Mouse (Mus musculus): Measurements from ENCODE around the gene Slc25a33. TPM values are rescaled to one million over a fixed set of nuclear protein-coding genes. Genes with fewer than 3 reads are reported as not detected.

Gene Slc25a33
- polyA plus RNA-seq, 1 experiment from 2014 or later = 9.6 TPM

GRCm38 (mm10) chr4:149789421-149790194 is 15.5 kb upstream of the Slc25a33 start:
- no peaks in the 10 kb centered on the region for H3K9me3 ChIP-seq (ENCODE audit: low read depth, low read length)
- DNase-seq = no peak
- no peak overlapping the region for H3K27ac ChIP-seq (ENCODE audit: low read depth)
- H3K4me1 ChIP-seq (ENCODE audit: insufficient read depth) = peaks cover 5% of the 10 kb centered on the region; the same call in 1 of the 2 replicates
- H3K36me3 ChIP-seq (ENCODE audit: insufficient read depth) = no peaks in the 10 kb centered on the region
- no peaks in the 10 kb centered on the region for H3K27me3 ChIP-seq (ENCODE audit: insufficient read depth, low read length)
- no peak for ATAC-seq (ENCODE audit: insufficient read depth)
- no peak overlapping the region for H3K4me2 ChIP-seq
- no peak for TF ChIP-seq CTCF (IDR thresholded peaks at IDR 0.05; ENCODE audit: low read depth)
- H3K4me3 ChIP-seq (ENCODE audit: low read depth, low read length) = no peak overlapping the region
- no peak overlapping the region for H3K9ac ChIP-seq
- WGBS = 72% methylated on average over 13 of the region's 13 CpGs

GRCm38 (mm10) chr4:149784901-149785300 is 10.8 kb upstream of the Slc25a33 start:
- DNase-seq (no peak), ATAC-seq (ENCODE audit: insufficient read depth) (no peak)
- Histone ChIP-seq H3K4me2 (no peak overlapping the region), H3K9me3 (ENCODE audit: low read depth, low read length) (no peaks in the 10 kb centered on the region), H3K4me3 (ENCODE audit: low read depth, low read length) (no peak overlapping the region), H3K36me3 (ENCODE audit: insufficient read depth) (no peaks in the 10 kb centered on the region), H3K27me3 (ENCODE audit: insufficient read depth, low read length) (no peaks in the 10 kb centered on the region), H3K4me1 (ENCODE audit: insufficient read depth) (peaks cover 2% of the 10 kb centered on the region; the same call in 1 of the 2 replicates), H3K9ac (no peak overlapping the region), H3K27ac (ENCODE audit: low read depth) (no peak overlapping the region)
- 73% methylated on average over 5 of the region's 5 CpGs for WGBS
- no peak for TF ChIP-seq CTCF (IDR thresholded peaks at IDR 0.05; ENCODE audit: low read depth)

- no peak overlapping the region for H3K4me2 ChIP-seq
- no peaks in the 10 kb centered on the region for H3K27me3 ChIP-seq (ENCODE audit: insufficient read depth, low read length)
- peaks cover 7% of the 10 kb centered on the region; the same call in 1 of the 2 replicates for H3K4me1 ChIP-seq (ENCODE audit: insufficient read depth)
- H3K4me3 ChIP-seq (ENCODE audit: low read depth, low read length) = no peak overlapping the region
- H3K36me3 ChIP-seq (ENCODE audit: insufficient read depth) = no peaks in the 10 kb centered on the region
- H3K27ac ChIP-seq (ENCODE audit: low read depth) = no peak overlapping the region
- DNase-seq (no peak), ATAC-seq (ENCODE audit: insufficient read depth) (no peak)
- H3K9ac ChIP-seq = no peak overlapping the region
- no peaks in the 10 kb centered on the region for H3K9me3 ChIP-seq (ENCODE audit: low read depth, low read length)
- 69% methylated on average over 9 of the region's 9 CpGs for WGBS
- no peak for TF ChIP-seq CTCF (IDR thresholded peaks at IDR 0.05; ENCODE audit: low read depth)
Measured at GRCm38 (mm10) chr4:149784371-149784770, 10.3 kb upstream of the Slc25a33 start.

GRCm38 (mm10) chr4:149782975-149783374 is 8.9 kb upstream of the Slc25a33 start:
- WGBS = 60% methylated on average over 8 of the region's 8 CpGs
- no peak overlapping the region for H3K9ac ChIP-seq
- no peak overlapping the region for H3K27ac ChIP-seq (ENCODE audit: low read depth)
- peaks cover 7% of the 10 kb centered on the region; the same call in 1 of the 2 replicates for H3K4me1 ChIP-seq (ENCODE audit: insufficient read depth)
- H3K9me3 ChIP-seq (ENCODE audit: low read depth, low read length) = no peaks in the 10 kb centered on the region
- H3K27me3 ChIP-seq (ENCODE audit: insufficient read depth, low read length) = no peaks in the 10 kb centered on the region
- ATAC-seq (ENCODE audit: insufficient read depth) = no peak
- H3K4me2 ChIP-seq = no peak overlapping the region
- no peak overlapping the region for H3K4me3 ChIP-seq (ENCODE audit: low read depth, low read length)
- no peak for TF ChIP-seq CTCF (IDR thresholded peaks at IDR 0.05; ENCODE audit: low read depth)
- DNase-seq = no peak
- no peaks in the 10 kb centered on the region for H3K36me3 ChIP-seq (ENCODE audit: insufficient read depth)

GRCm38 (mm10) chr4:149780565-149781356 is 6.7 kb upstream of the Slc25a33 start:
- Histone ChIP-seq H3K4me3 (ENCODE audit: low read depth, low read length) (no peak overlapping the region), H3K36me3 (ENCODE audit: insufficient read depth) (no peaks in the 10 kb centered on the region), H3K4me1 (ENCODE audit: insufficient read depth) (peaks cover 7% of the 10 kb centered on the region; the same call in 1 of the 2 replicates), H3K9me3 (ENCODE audit: low read depth, low read length) (no peaks in the 10 kb centered on the region), H3K9ac (no peak overlapping the region), H3K4me2 (no peak overlapping the region), H3K27me3 (ENCODE audit: insufficient read depth, low read length) (no peaks in the 10 kb centered on the region), H3K27ac (ENCODE audit: low read depth) (no peak overlapping the region)
- ATAC-seq (ENCODE audit: insufficient read depth) (no peak; the same call in 1 of the 2 replicates), DNase-seq (peak; percentile 79)
- 36% methylated on average over 13 of the region's 13 CpGs for WGBS
- TF ChIP-seq CTCF (IDR thresholded peaks at IDR 0.05; ENCODE audit: low read depth) = no peak

- TF ChIP-seq CTCF (IDR thresholded peaks at IDR 0.05; ENCODE audit: low read depth) = no peak
- Histone ChIP-seq H3K9ac (no peak overlapping the region), H3K9me3 (ENCODE audit: low read depth, low read length) (no peaks in the 10 kb centered on the region), H3K4me3 (ENCODE audit: low read depth, low read length) (no peak overlapping the region), H3K4me1 (ENCODE audit: insufficient read depth) (peaks cover 10% of the 10 kb centered on the region; the same call in 1 of the 2 replicates), H3K36me3 (ENCODE audit: insufficient read depth) (no peaks in the 10 kb centered on the region), H3K27me3 (ENCODE audit: insufficient read depth, low read length) (no peaks in the 10 kb centered on the region), H3K4me2 (no peak overlapping the region), H3K27ac (ENCODE audit: low read depth) (no peak overlapping the region)
- DNase-seq (no peak), ATAC-seq (ENCODE audit: insufficient read depth) (no peak)
- WGBS = 61% methylated on average over 9 of the region's 9 CpGs
Measured at GRCm38 (mm10) chr4:149779966-149780365, 5.9 kb upstream of the Slc25a33 start.

GRCm38 (mm10) chr4:149777126-149777525 is 3.0 kb upstream of the Slc25a33 start:
- Histone ChIP-seq H3K27ac (ENCODE audit: low read depth) (no peak overlapping the region), H3K9me3 (ENCODE audit: low read depth, low read length) (no peaks in the 10 kb centered on the region), H3K9ac (no peak overlapping the region), H3K27me3 (ENCODE audit: insufficient read depth, low read length) (no peaks in the 10 kb centered on the region), H3K4me1 (ENCODE audit: insufficient read depth) (peaks cover 13% of the 10 kb centered on the region; the same call in 1 of the 2 replicates), H3K4me3 (ENCODE audit: low read depth, low read length) (no peak overlapping the region), H3K4me2 (no peak overlapping the region), H3K36me3 (ENCODE audit: insufficient read depth) (no peaks in the 10 kb centered on the region)
- DNase-seq (no peak), ATAC-seq (ENCODE audit: insufficient read depth) (no peak)
- 71% methylated on average over 9 of the region's 9 CpGs for WGBS
- no peak for TF ChIP-seq CTCF (IDR thresholded peaks at IDR 0.05; ENCODE audit: low read depth)
